Mouse (Mus musculus): ENCODE measurements at regions not wholly inside any gene's neighbourhood (a gene's known extent, or its start where the extent isn't known, plus 50 kb on each side); places are given as distances from the start of the nearest gene placed in this dataset.
A peak's percentile ranks its signal among the peaks of the same experiment; 100 is the strongest.

DNA sequence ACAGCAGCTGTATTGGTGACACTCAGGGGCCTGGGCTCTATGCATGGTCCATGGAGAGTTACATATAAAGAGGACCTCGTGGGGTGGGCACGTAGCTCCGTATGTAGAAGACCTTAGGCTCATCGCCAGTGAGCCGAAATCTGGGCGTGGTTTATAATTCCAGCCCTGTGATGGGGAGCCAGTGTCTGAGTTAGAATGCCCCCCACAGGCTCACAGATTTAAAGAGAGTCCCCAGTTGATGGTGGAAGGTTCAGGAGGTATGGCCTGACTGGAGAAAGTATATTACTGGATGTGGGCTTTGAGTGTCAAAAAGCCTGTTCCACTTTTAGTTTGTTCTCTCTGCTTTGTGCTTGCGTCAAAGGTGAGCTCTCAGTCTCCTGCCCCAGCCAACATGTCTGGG lies 54.8 kb downstream of the 1700122O11Rik start:
- no peak for DNase-seq
- intact Hi-C loops (cut with DNase I) = no loop called here

DNA sequence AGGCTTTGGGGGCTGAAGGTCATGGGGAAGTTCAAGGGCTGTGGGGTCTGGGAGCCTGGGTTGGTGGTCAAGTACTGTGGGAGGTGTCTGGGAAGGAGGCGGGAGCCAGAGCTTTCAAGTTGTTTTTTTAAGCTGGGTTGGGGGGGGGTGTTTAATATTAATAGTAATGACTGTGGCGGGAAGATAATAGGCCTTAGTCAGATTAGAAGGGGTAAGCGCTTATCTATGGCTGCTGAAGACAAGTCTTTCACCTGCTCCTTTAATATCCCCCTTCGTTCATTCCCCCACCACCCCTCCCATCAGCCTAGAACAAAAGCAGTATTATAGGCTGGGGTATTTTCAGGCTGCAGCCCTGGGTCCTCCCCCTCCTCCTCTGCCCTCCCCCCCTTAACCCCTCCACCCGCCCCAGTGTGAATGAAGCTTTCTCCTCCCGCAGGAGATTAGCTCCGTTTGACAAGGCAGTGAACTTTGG lies 56.5 kb downstream of the 1700122O11Rik start:
- no peak for DNase-seq
- intact Hi-C loops (cut with DNase I) = no loop called here

DNA sequence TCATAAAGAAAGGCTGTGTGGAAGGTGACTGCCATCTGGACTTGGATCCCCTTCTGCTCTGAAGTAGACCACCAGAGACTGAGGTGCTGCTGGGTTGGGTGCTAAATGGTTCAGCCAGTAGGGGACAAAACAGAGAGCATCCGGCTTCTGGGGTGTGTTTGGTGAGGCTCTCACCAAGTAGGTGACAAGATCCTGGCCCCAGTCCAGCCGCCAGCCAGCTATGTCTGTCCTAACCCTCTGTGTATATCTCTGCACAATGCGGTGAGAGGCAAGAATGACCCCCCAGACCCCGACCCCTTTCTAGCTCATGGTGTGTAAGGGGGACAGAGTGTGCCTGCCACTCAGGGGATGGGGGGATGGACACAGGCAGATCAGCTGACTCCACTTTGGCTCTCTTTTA lies 54.8 kb upstream of the Foxp4 start:
- DNase-seq = no peak
- intact Hi-C loops (cut with DNase I) = no loop called here

GRCm38 (mm10) chr17:47978404-47979030 lies 54.1 kb upstream of the Foxp4 start:
- no peak for DNase-seq
- intact Hi-C loops (cut with DNase I) = no loop called here

DNA sequence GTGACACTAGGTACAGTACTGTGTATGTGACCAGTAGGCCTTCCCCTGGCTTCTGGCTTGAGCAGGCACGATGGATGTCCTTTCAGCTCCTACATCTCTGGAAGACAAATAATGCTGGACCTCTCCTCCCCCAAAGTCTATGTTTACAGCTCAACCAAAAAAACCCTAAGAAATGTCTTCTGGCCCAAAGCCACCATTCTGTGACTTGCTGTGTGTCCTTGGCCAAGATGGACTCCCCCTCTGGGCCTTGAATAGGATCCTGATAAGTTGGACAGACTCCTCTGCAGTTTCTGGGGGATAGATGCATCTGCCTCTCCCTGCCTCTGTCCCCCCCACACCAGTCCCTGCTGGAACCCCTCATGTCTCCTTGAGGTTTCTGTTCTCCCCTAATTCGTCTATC lies 53.6 kb upstream of the Foxp4 start:
- DNase-seq = no peak
- intact Hi-C loops (cut with DNase I) = no loop called here

DNA sequence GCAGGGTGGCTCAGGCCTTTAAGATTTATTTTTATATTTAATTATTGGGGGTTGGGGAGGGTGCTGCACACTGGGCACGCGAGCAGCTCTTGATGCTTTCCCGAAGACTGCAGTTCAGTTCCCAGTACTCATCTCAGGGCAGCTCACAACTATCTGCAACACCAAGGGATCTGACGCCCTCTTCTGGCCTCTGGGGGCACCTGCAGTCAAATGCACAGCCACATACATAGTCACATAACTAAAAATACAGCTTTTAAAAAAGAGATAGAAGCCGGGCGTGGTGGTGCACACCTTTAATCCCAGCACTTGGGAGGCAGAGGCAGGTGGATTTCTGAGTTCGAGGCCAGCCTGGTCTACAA lies 52.5 kb upstream of the Foxp4 start:
- intact Hi-C loops (cut with DNase I) = no loop called here
- DNase-seq = no peak

- intact Hi-C loops (cut with DNase I) = no loop called here
- DNase-seq = peak; percentile 44 to 61
Observed at GRCm38 (mm10) chr17:47976061-47976998, 51.9 kb upstream of the Foxp4 start.

GRCm38 (mm10) chr17:47975281-47976060 lies 51.0 kb upstream of the Foxp4 start:
- intact Hi-C loops (cut with DNase I) = no loop called here

GRCm38 (mm10) chr17:47974503-47974902 lies 50.1 kb upstream of the Foxp4 start:
- peak in 1 of 2 experiments; percentile 31 for DNase-seq
- intact Hi-C loops (cut with DNase I) = no loop called here

More at GRCm38 (mm10) chr17:47975281-47976060, 51.0 kb upstream of the Foxp4 start:
- DNase-seq = peak in 1 of 2 experiments; percentile 34

Data from gastrocnemius, postnatal 36 days (tissue).